In the genomic region with DNA sequence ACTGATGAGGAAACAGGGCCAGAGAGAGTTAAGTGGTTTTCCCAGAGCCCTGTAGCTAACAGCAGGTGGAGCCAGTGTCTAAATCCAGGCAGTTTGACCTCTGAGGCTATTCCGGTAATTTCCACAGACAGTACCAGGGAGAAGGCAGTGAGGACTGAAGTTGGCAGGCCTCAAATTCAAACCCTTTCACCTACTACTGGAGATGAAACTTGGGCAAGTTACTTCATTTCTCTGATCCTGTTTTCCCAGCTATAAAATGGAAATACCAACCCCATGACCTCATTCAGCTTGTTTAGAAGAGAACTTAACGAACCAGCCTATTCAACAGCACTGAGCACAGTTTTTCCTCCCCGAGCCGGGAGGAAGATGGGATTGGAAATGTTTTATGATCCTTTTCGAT, we compare ENCODE assay signal across 8 mouse cellular contexts. TPM values are rescaled to one million over a fixed set of nuclear protein-coding genes. Genes with fewer than 3 reads are reported as not detected.
A peak's percentile ranks its signal among the peaks of the same experiment; 100 is the strongest.
DNase-seq lines count a peak whose midpoint lies in the region; ATAC-seq and TF ChIP-seq lines count a peak whose summit lies in the region.

No protein-coding gene starts in this region.

- no peak overlapping the region for H3K9ac ChIP-seq in hindbrain, embryonic 16.5 days (ENCODE audit: low read depth, low read length)
- H3K9ac ChIP-seq in limb, embryonic 13.5 days = no peak overlapping the region
- H3K9ac ChIP-seq in neural tube, embryonic 12.5 days = no peak overlapping the region

- DNase-seq in cerebellum, adult 9-10 months = peak; percentile 4
- peak; percentile 28 for DNase-seq in gastrocnemius, postnatal 14 days
- no peak for DNase-seq in spleen, adult 18-20 months

- 0 out of 2 replicates have a peak overlapping the region, but pooled peaks have one; percentile 26 for H3K27ac ChIP-seq in cortical plate, adult 2 months (ENCODE audit: insufficient read depth, low read length)
- H3K27ac ChIP-seq in hindbrain, embryonic 16.5 days (ENCODE audit: low read depth, low read length) = peak overlapping the region; percentile 55
- peak overlapping the region; percentile 89 for H3K27ac ChIP-seq in limb, embryonic 13.5 days
- H3K27ac ChIP-seq in neural tube, embryonic 12.5 days = no peak overlapping the region

- H3K36me3 ChIP-seq in hindbrain, embryonic 16.5 days (ENCODE audit: control insufficient read depth, insufficient read depth, low read length) = no peaks in the 10 kb centered on the region
- no peaks in the 10 kb centered on the region; the same call in 1 of the 2 replicates for H3K36me3 ChIP-seq in limb, embryonic 13.5 days
- no peaks in the 10 kb centered on the region for H3K36me3 ChIP-seq in neural tube, embryonic 12.5 days

- intact Hi-C loops in gastrocnemius, postnatal 14 days (cut with DNase I; ENCODE audit: low total_unique reads) = loop anchor here (2.0 to 10.0 kb wide), 2 partner anchors 104 to 154 kb away; a partner anchor contains a TSS

- H3K4me3 ChIP-seq in cortical plate, adult 2 months (ENCODE audit: insufficient read depth, low read length) = no peak overlapping the region
- H3K4me3 ChIP-seq in hindbrain, embryonic 16.5 days (ENCODE audit: low read length) = no peak overlapping the region
- no peak overlapping the region for H3K4me3 ChIP-seq in limb, embryonic 13.5 days
- no peak overlapping the region for H3K4me3 ChIP-seq in neural tube, embryonic 12.5 days

- no peaks in the 10 kb centered on the region for H3K4me1 ChIP-seq in cortical plate, adult 2 months (ENCODE audit: control insufficient read depth, insufficient read depth, low read length)
- peaks cover 13% of the 10 kb centered on the region for H3K4me1 ChIP-seq in hindbrain, embryonic 16.5 days (ENCODE audit: control insufficient read depth, insufficient read depth, low read depth, low read length)
- peaks cover 40% of the 10 kb centered on the region for H3K4me1 ChIP-seq in limb, embryonic 13.5 days
- H3K4me1 ChIP-seq in neural tube, embryonic 12.5 days = peaks cover 16% of the 10 kb centered on the region

- peak overlapping the region; percentile 61; the same call in 1 of the 2 replicates for H3K4me2 ChIP-seq in hindbrain, embryonic 16.5 days (ENCODE audit: low read length)
- peak overlapping the region; percentile 56 for H3K4me2 ChIP-seq in limb, embryonic 13.5 days (replicated peaks)
- no peak overlapping the region for H3K4me2 ChIP-seq in neural tube, embryonic 12.5 days (replicated peaks)

- no peaks in the 10 kb centered on the region for H3K9me3 ChIP-seq in hindbrain, embryonic 16.5 days (ENCODE audit: control insufficient read depth, low read length)
- no peaks in the 10 kb centered on the region for H3K9me3 ChIP-seq in limb, embryonic 13.5 days
- no peaks in the 10 kb centered on the region for H3K9me3 ChIP-seq in neural tube, embryonic 12.5 days

- 19% methylated on average over 5 of the region's 5 CpGs for WGBS in hindbrain, embryonic 16.5 days
- WGBS in limb, embryonic 13.5 days = 6% methylated on average over 5 of the region's 5 CpGs
- WGBS in neural tube, embryonic 12.5 days = 5% methylated on average over 5 of the region's 5 CpGs

- no peak for TF ChIP-seq POLR2A in cortical plate, adult 2 months (IDR thresholded peaks at IDR 0.05; ENCODE audit: extremely low read depth, insufficient read depth, low read length)

- peak; percentile 55; the same call in 1 of the 2 replicates for TF ChIP-seq CTCF in cortical plate, adult 2 months (IDR thresholded peaks at IDR 0.05; ENCODE audit: extremely low read depth, insufficient read depth, low read length)

- ATAC-seq in cerebellum, adult (ENCODE audit: insufficient number of reproducible peaks, low FRiP score, low TSS enrichment) = no peak
- ATAC-seq in hindbrain, embryonic 16.5 days = peak; percentile 55; the same call in 1 of the 2 replicates
- ATAC-seq in limb, embryonic 13.5 days (ENCODE audit: low FRiP score, low read depth) = peak; percentile 60
- ATAC-seq in neural tube, embryonic 12.5 days (ENCODE audit: low FRiP score, low read depth) = peak; percentile 57

- no peaks in the 10 kb centered on the region for H3K27me3 ChIP-seq in hindbrain, embryonic 16.5 days (replicated peaks; ENCODE audit: control insufficient read depth, insufficient read depth, low read length)
- no peaks in the 10 kb centered on the region for H3K27me3 ChIP-seq in limb, embryonic 13.5 days
- no peaks in the 10 kb centered on the region for H3K27me3 ChIP-seq in neural tube, embryonic 12.5 days (replicated peaks)

RNA-seq across cellular contexts. Expression of a gene that starts 45.2 kb away (rescaled TPM):
- polyA plus RNA-seq in cortical plate, adult 2 months (2012; rRNA removed) = 0.06 TPM in 1 of 2 replicates, not detected in the other
- not detected for total RNA-seq in gastrocnemius, postnatal 14 days (2021)
- polyA plus RNA-seq in hindbrain, embryonic 16.5 days (2015; fragmentation: Nextera tagmentation; extraction: Ambion mirVana) = 0.14 and 0.24 TPM in 2 replicates
- 0.22 and 0.29 TPM in 2 replicates for polyA plus RNA-seq in limb, embryonic 13.5 days (2015; fragmentation: Nextera tagmentation; extraction: Ambion mirVana)
- 0.56 TPM in 1 of 2 replicates, not detected in the other for polyA plus RNA-seq in neural tube, embryonic 12.5 days (2016; fragmentation: Nextera tagmentation; extraction: Ambion mirVana)

Comparison
In these comparisons a context has a peak if more than half of its experiments do, and no peak if none do; other contexts are left out.
1. DNase-seq: peak in cerebellum, adult 9-10 months (single experiment) and gastrocnemius, postnatal 14 days (single experiment); none in spleen, adult 18-20 months (0 of 2).